Mouse (Mus musculus): ENCODE data around the gene Gm45140. TPM values are rescaled to one million over a fixed set of nuclear protein-coding genes. Genes with fewer than 3 reads are reported as not detected.

The Gm45140 gene
- polyA plus RNA-seq, 1 experiment from 2014 or later = 4.6 TPM

GRCm38 (mm10) chr6:87763376-87764280 lies 72.0 kb downstream of the Gm45140 start:
- no peak overlapping the region for H3K4me3 ChIP-seq (replicated peaks; ENCODE audit: low read depth, low read length)
- no peak overlapping the region for H3K4me2 ChIP-seq (ENCODE audit: low read length)
- ATAC-seq (ENCODE audit: low FRiP score, low TSS enrichment) (no peak), DNase-seq (peak; percentile 46)
- 63% methylated on average over 4 of the region's 4 CpGs for WGBS
- no peaks in the 10 kb centered on the region for H3K36me3 ChIP-seq (ENCODE audit: control insufficient read depth, insufficient read depth, low read length)
- no peak overlapping the region for H3K27ac ChIP-seq (replicated peaks; ENCODE audit: low read depth, low read length)
- no peaks in the 10 kb centered on the region for H3K4me1 ChIP-seq (ENCODE audit: control insufficient read depth, insufficient read depth, low read length)
- no peak overlapping the region for H3K9ac ChIP-seq (replicated peaks; ENCODE audit: low read length)
- no peaks in the 10 kb centered on the region for H3K27me3 ChIP-seq (ENCODE audit: control insufficient read depth, insufficient read depth, low read length)
- no peaks in the 10 kb centered on the region for H3K9me3 ChIP-seq (ENCODE audit: control insufficient read depth, low read length)

GRCm38 (mm10) chr6:87762161-87762560 lies 73.4 kb downstream of the Gm45140 start:
- no peak overlapping the region for H3K27ac ChIP-seq (replicated peaks; ENCODE audit: low read depth, low read length)
- WGBS = 87% methylated on average over 5 of the region's 5 CpGs

GRCm38 (mm10) chr6:87759850-87760249 lies 75.7 kb downstream of the Gm45140 start:
- Histone ChIP-seq H3K4me2 (ENCODE audit: low read length) (no peak overlapping the region), H3K9ac (replicated peaks; ENCODE audit: low read length) (no peak overlapping the region), H3K9me3 (ENCODE audit: control insufficient read depth, low read length) (no peaks in the 10 kb centered on the region), H3K27ac (replicated peaks; ENCODE audit: low read depth, low read length) (no peak overlapping the region), H3K4me1 (ENCODE audit: control insufficient read depth, insufficient read depth, low read length) (no peaks in the 10 kb centered on the region), H3K36me3 (ENCODE audit: control insufficient read depth, insufficient read depth, low read length) (no peaks in the 10 kb centered on the region), H3K27me3 (ENCODE audit: control insufficient read depth, insufficient read depth, low read length) (no peaks in the 10 kb centered on the region), H3K4me3 (replicated peaks; ENCODE audit: low read depth, low read length) (no peak overlapping the region)
- DNase-seq = no peak
- ATAC-seq (ENCODE audit: low FRiP score, low TSS enrichment) = no peak
- 81% methylated on average over 3 of the region's 3 CpGs for WGBS

More at GRCm38 (mm10) chr6:87762161-87762560, 73.4 kb downstream of the Gm45140 start:
- DNase-seq (no peak), ATAC-seq (ENCODE audit: low FRiP score, low TSS enrichment) (no peak)
- no peaks in the 10 kb centered on the region for H3K36me3 ChIP-seq (ENCODE audit: control insufficient read depth, insufficient read depth, low read length)
- H3K9me3 ChIP-seq (ENCODE audit: control insufficient read depth, low read length) = no peaks in the 10 kb centered on the region
- H3K9ac ChIP-seq (replicated peaks; ENCODE audit: low read length) = no peak overlapping the region
- no peak overlapping the region for H3K4me2 ChIP-seq (ENCODE audit: low read length)
- no peak overlapping the region for H3K4me3 ChIP-seq (replicated peaks; ENCODE audit: low read depth, low read length)
- H3K4me1 ChIP-seq (ENCODE audit: control insufficient read depth, insufficient read depth, low read length) = no peaks in the 10 kb centered on the region
- H3K27me3 ChIP-seq (ENCODE audit: control insufficient read depth, insufficient read depth, low read length) = no peaks in the 10 kb centered on the region

DNA sequence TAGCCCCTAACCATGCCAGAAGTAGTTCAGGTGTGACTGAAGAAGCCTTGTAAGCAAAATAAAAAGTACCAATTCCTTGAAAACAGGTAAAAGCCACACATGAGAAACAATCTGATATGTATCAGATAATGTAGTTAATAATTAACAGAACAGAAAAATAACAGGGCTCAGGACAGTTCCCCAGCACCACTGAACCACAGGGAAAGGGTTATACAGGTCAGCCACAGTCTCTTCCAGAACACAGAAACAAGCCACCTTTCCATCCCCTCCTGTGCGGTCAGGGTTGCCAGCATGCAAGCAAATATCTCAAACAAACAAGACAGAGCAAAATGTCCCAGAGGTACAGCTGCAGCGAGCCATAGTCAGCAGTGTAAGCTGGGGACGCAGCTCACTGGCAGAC lies 76.2 kb downstream of the Gm45140 start:
- Histone ChIP-seq H3K27ac (replicated peaks; ENCODE audit: low read depth, low read length) (no peak overlapping the region), H3K36me3 (ENCODE audit: control insufficient read depth, insufficient read depth, low read length) (no peaks in the 10 kb centered on the region), H3K4me3 (replicated peaks; ENCODE audit: low read depth, low read length) (no peak overlapping the region), H3K9ac (replicated peaks; ENCODE audit: low read length) (no peak overlapping the region), H3K9me3 (ENCODE audit: control insufficient read depth, low read length) (no peaks in the 10 kb centered on the region), H3K4me1 (ENCODE audit: control insufficient read depth, insufficient read depth, low read length) (no peaks in the 10 kb centered on the region), H3K4me2 (ENCODE audit: low read length) (no peak overlapping the region), H3K27me3 (ENCODE audit: control insufficient read depth, insufficient read depth, low read length) (no peaks in the 10 kb centered on the region)
- no peak for ATAC-seq (ENCODE audit: low FRiP score, low TSS enrichment)
- no peak for DNase-seq
- 59% methylated on average over 3 of the region's 3 CpGs for WGBS

- H3K9ac ChIP-seq (replicated peaks; ENCODE audit: low read length) = no peak overlapping the region
- H3K4me2 ChIP-seq (ENCODE audit: low read length) = no peak overlapping the region
- no peaks in the 10 kb centered on the region for H3K27me3 ChIP-seq (ENCODE audit: control insufficient read depth, insufficient read depth, low read length)
- no peaks in the 10 kb centered on the region for H3K36me3 ChIP-seq (ENCODE audit: control insufficient read depth, insufficient read depth, low read length)
- WGBS = 94% methylated on average over 8 of the region's 8 CpGs
- H3K27ac ChIP-seq (replicated peaks; ENCODE audit: low read depth, low read length) = no peak overlapping the region
- no peak overlapping the region for H3K4me3 ChIP-seq (replicated peaks; ENCODE audit: low read depth, low read length)
- H3K9me3 ChIP-seq (ENCODE audit: control insufficient read depth, low read length) = no peaks in the 10 kb centered on the region
- DNase-seq (no peak), ATAC-seq (ENCODE audit: low FRiP score, low TSS enrichment) (no peak)
- H3K4me1 ChIP-seq (ENCODE audit: control insufficient read depth, insufficient read depth, low read length) = no peaks in the 10 kb centered on the region
Measured at GRCm38 (mm10) chr6:87756896-87757295, 78.7 kb downstream of the Gm45140 start.

DNA sequence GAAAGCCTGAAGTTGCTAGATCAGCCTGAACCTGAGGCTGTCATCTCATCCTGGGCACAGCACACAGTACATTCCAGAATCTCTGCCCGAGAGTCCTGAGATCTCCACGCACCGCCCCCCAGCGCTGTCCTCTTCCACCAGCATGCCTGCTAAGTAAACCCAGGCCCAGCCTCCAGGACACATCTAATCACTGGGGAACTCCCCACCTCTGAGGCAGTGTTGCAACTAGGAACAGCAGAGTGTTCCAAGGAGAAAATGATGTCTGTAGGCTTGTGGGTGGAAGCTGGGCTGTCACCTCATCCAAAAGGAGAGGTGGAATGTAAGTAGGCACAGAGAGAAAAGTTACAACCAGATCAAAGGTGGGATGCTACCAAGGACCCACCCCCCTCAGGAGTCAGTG lies 80.4 kb downstream of the Gm45140 start:
- Histone ChIP-seq H3K9me3 (ENCODE audit: control insufficient read depth, low read length) (no peaks in the 10 kb centered on the region), H3K27me3 (ENCODE audit: control insufficient read depth, insufficient read depth, low read length) (no peaks in the 10 kb centered on the region), H3K4me2 (ENCODE audit: low read length) (no peak overlapping the region), H3K36me3 (ENCODE audit: control insufficient read depth, insufficient read depth, low read length) (no peaks in the 10 kb centered on the region), H3K4me1 (ENCODE audit: control insufficient read depth, insufficient read depth, low read length) (no peaks in the 10 kb centered on the region), H3K9ac (replicated peaks; ENCODE audit: low read length) (no peak overlapping the region), H3K27ac (replicated peaks; ENCODE audit: low read depth, low read length) (no peak overlapping the region), H3K4me3 (replicated peaks; ENCODE audit: low read depth, low read length) (no peak overlapping the region)
- WGBS = 97% methylated on average over 4 of the region's 4 CpGs
- DNase-seq (no peak), ATAC-seq (ENCODE audit: low FRiP score, low TSS enrichment) (no peak)

DNA sequence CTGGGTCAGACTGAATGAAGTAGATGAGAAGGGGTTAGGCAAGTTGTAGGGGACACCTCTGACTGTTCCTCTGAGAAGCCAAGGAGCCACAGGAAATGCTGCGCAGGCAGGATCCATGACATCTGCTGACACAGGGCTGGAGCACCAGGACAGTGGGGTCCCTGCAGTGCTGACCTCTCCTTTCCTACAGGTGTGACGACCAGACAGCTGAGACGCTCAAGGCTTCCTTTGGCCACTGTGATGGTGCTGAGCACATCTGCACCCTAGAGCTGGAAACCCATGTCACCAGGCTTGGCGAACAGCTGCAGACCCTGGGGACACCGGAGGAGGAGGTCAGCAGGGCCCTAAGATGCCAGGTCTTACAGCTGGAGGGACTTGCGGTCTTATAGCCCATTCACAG lies 84.0 kb downstream of the Gm45140 start:
- WGBS = 86% methylated on average over 6 of the region's 6 CpGs
- Histone ChIP-seq H3K27ac (replicated peaks; ENCODE audit: low read depth, low read length) (no peak overlapping the region), H3K9me3 (ENCODE audit: control insufficient read depth, low read length) (no peaks in the 10 kb centered on the region), H3K27me3 (ENCODE audit: control insufficient read depth, insufficient read depth, low read length) (no peaks in the 10 kb centered on the region), H3K4me1 (ENCODE audit: control insufficient read depth, insufficient read depth, low read length) (no peaks in the 10 kb centered on the region), H3K36me3 (ENCODE audit: control insufficient read depth, insufficient read depth, low read length) (no peaks in the 10 kb centered on the region), H3K9ac (replicated peaks; ENCODE audit: low read length) (no peak overlapping the region), H3K4me3 (replicated peaks; ENCODE audit: low read depth, low read length) (no peak overlapping the region), H3K4me2 (ENCODE audit: low read length) (no peak overlapping the region)
- ATAC-seq (ENCODE audit: low FRiP score, low TSS enrichment) = no peak
- no peak for DNase-seq

DNA sequence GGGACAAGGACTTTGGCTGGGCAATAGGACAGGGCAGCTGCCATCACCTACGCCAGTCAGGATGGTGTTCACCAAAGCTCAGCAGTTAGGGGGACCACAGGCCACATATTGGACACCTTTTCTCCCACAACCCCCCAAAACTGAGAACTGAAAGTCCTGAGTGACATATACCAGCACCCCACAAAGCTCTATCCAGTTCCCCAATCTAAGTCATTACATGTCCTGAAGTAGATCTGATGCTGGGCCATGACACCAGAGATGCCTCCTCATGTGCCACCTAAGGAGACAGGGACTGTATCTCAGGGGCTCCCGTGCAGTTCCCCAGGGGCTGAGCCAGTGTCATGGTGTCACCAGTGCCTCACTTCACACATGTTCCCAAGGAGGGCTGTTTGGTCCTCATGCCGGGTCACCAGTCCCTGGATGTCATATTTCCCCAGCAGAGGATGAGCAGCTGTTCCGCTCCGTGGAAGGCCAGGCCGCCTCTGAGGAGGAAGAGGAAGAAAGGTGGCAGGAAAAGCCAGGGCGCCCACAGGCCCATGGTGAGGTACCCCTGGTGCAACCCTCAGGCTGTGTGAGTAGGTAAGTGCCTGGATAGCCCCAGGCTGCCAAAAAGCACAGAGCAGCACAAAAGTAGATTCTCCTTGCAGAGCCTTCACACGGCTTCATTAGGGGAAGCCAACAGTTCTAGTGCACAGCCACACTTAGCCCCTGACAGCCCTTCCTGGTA lies 85.2 kb downstream of the Gm45140 start:
- Histone ChIP-seq H3K9ac (replicated peaks; ENCODE audit: low read length) (no peak overlapping the region), H3K36me3 (ENCODE audit: control insufficient read depth, insufficient read depth, low read length) (no peaks in the 10 kb centered on the region), H3K4me3 (replicated peaks; ENCODE audit: low read depth, low read length) (no peak overlapping the region), H3K27ac (replicated peaks; ENCODE audit: low read depth, low read length) (no peak overlapping the region), H3K9me3 (ENCODE audit: control insufficient read depth, low read length) (no peaks in the 10 kb centered on the region), H3K4me2 (ENCODE audit: low read length) (no peak overlapping the region), H3K27me3 (ENCODE audit: control insufficient read depth, insufficient read depth, low read length) (no peaks in the 10 kb centered on the region), H3K4me1 (ENCODE audit: control insufficient read depth, insufficient read depth, low read length) (no peaks in the 10 kb centered on the region)
- DNase-seq = no peak
- no peak for ATAC-seq (ENCODE audit: low FRiP score, low TSS enrichment)
- WGBS = 89% methylated on average over 8 of the region's 8 CpGs
